Mouse (Mus musculus) forebrain, embryonic 11.5 days (tissue): Measurements from ENCODE around the gene Psma6. TPM values are rescaled to one million over a fixed set of nuclear protein-coding genes. Genes with fewer than 3 reads are reported as not detected.
A peak's percentile ranks its signal among the peaks of the same experiment; 100 is the strongest.
"Not testable (repeated sequence)": the region's sequence is repeated elsewhere in the genome, so short reads cannot be mapped to it uniquely, and the experiment has no call there.

Experiments
- ATAC-seq: fragments of 200-750 bp; cut with Nextera tagmentation; replicated peaks from 2 replicates; pipeline ENCODE4 v1.8.0; 2017; ENCODE audit warnings: moderate TSS enrichment; ENCODE audit not compliant: low FRiP score
- DNase-seq: peaks from one replicate; pipeline ENCODE4 v3.0.0-alpha.2; 2017; ENCODE audit warnings: low spot score
- H3K27ac ChIP-seq: fragments of 300-500 bp; sonication (generic); 2 replicates; pipeline ENCODE4 v1.5.1; 2014; ENCODE audit warnings: low read depth, low read length
- H3K27me3 ChIP-seq: fragments of 300-500 bp; sonication (generic); 2 replicates; pipeline ENCODE4 v1.6.1; 2014; ENCODE audit warnings: mild to moderate bottlenecking, low read length, mixed read lengths; ENCODE audit not compliant: control insufficient read depth, insufficient read depth
- H3K36me3 ChIP-seq: fragments of 300-500 bp; sonication (generic); 2 replicates; pipeline ENCODE4 v1.6.1; 2014; ENCODE audit warnings: mild to moderate bottlenecking, low read length, moderate library complexity, mixed read lengths; ENCODE audit not compliant: control insufficient read depth, insufficient read depth
- H3K4me1 ChIP-seq: fragments of 300-500 bp; sonication (generic); replicated peaks from 2 replicates; pipeline ENCODE4 v1.6.1; 2014; ENCODE audit warnings: low read length, mixed read lengths; ENCODE audit not compliant: control insufficient read depth, insufficient read depth
- H3K4me2 ChIP-seq: fragments of 300-500 bp; sonication (generic); 2 replicates; pipeline ENCODE4 v1.6.1; 2014; ENCODE audit warnings: low read depth, mild to moderate bottlenecking, low read length, moderate library complexity, mixed read lengths; ENCODE audit not compliant: severe bottlenecking
- H3K4me3 ChIP-seq: fragments of 300-500 bp; sonication (generic); 2 replicates; pipeline ENCODE4 v1.5.1; 2014; ENCODE audit warnings: low read depth, low read length
- H3K9ac ChIP-seq: fragments of 300-500 bp; sonication (generic); 2 replicates; pipeline ENCODE4 v1.6.1; 2014; ENCODE audit warnings: low read length
- H3K9me3 ChIP-seq: fragments of 300-500 bp; sonication (generic); 2 replicates; pipeline ENCODE4 v1.6.1; 2016; ENCODE audit warnings: low read length, mixed read lengths; ENCODE audit not compliant: control insufficient read depth
- WGBS: fragments of 180-500 bp; shearing (Covaris S2); extraction: QIAGEN DNeasy Blood & Tissue Kit; methylation state at CpG from one replicate; pipeline ENCODE4 v1.1.7; 2014; 5-methylcytosine and 5-hydroxymethylcytosine counted together
- polyA plus RNA-seq: library from polyadenylated mRNA; unstranded; fragments of >200 nt; fragmentation: Nextera tagmentation; extraction: Ambion mirVana; gene quantifications from 2 replicates; pipeline ENCODE4 v1.2.1, GENCODE M21; 2014

The Psma6 gene
- polyA plus RNA-seq, 1 experiment from 2014 or later, result 425 TPM

- no peaks in the 10 kb centered on the region for H3K27me3 ChIP-seq
- 0 out of 2 replicates have a peak, but pooled peaks cover 2% of the 10 kb centered on the region for H3K4me1 ChIP-seq
- H3K36me3 ChIP-seq, result no peaks in the 10 kb centered on the region
- H3K27ac ChIP-seq, result no peak overlapping the region
- ATAC-seq (no peak), DNase-seq (no peak)
- no peak overlapping the region for H3K9ac ChIP-seq
- H3K4me2 ChIP-seq, result no peak overlapping the region
- no peak overlapping the region for H3K4me3 ChIP-seq
- WGBS, result 71% methylated on average over 11 of the region's 11 CpGs
- no peaks in the 10 kb centered on the region for H3K9me3 ChIP-seq
Observed at GRCm38 (mm10) chr12:55387788-55388465, 3.9 kb downstream of the Psma6 start.

DNA sequence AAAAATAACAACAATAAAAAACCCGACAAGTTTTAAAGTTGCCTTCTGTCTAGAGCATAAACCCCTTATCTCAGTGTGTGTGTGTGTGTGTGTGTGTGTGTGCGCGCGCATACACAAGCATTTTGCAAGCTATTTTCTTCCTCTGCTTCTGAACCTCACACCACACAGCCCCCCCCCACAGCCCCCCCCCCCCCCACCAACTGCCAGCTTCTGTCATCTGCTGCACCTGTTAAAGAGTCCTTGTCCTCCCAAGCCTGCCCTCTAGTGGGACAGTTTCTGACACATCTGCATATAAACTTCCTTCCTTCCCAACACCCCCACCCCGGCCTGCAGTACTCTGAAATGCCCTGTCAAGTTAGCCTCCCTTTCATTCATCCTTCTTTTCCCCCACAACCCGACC lies 4.5 kb downstream of the Psma6 start:
- Histone ChIP-seq H3K9ac (no peak overlapping the region), H3K4me3 (no peak overlapping the region), H3K27ac (no peak overlapping the region), H3K4me1 (0 out of 2 replicates have a peak, but pooled peaks cover 2% of the 10 kb centered on the region), H3K4me2 (no peak overlapping the region), H3K9me3 (no peaks in the 10 kb centered on the region), H3K36me3 (no peaks in the 10 kb centered on the region), H3K27me3 (no peaks in the 10 kb centered on the region)
- 64% methylated on average over 6 of the region's 6 CpGs for WGBS
- no peak for DNase-seq
- no peak for ATAC-seq

DNA sequence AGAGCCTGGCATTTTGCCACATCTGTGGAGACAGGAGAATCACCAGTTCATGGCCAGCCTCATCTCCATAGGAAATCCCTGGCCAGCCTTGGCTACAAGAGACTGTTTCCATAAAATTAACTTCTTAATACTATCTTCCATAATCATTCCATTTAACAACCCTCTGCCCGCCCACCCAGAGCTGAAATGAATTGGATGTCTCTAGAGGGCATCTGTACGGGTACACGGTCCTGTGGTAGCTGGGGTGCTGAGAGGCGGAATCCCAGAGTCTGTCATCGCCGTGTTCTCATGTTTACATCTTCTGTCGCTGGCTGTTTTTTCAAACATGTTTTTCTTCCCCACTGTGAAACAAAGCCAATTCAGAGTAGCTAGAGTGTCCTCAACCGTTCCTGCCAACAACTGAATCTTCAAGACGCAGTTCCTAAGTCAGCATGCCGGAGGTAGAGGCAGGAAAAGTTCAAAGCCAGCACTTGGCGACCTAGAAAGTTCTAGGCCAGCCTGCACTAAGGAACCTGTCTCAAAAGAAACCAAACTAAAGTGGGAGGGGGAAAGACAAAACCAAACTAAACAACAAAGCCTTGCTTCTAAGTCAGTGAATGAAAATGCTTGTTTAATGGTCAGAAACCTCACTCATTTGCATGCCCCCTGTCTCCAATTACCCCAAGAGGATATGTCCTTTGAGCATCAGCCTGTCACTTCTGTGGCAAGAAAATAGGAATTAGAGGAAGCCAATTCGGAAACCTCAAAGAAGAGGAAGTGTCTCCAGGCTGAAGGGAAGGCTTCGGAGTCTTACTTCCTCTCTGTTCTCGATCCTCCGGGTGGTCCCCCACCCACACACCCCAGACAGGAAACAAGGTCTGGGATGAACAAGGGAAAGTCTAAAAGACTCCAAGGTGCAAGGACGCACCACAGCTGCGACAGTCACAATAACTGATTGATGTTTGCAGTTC lies 5.4 kb downstream of the Psma6 start:
- Histone ChIP-seq H3K4me2 (no peak overlapping the region), H3K27me3 (no peaks in the 10 kb centered on the region), H3K9me3 (no peaks in the 10 kb centered on the region), H3K36me3 (no peaks in the 10 kb centered on the region), H3K4me1 (0 out of 2 replicates have a peak, but pooled peaks cover 2% of the 10 kb centered on the region), H3K9ac (no peak overlapping the region), H3K4me3 (no peak overlapping the region), H3K27ac (no peak overlapping the region)
- WGBS, result 83% methylated on average over 17 of the region's 17 CpGs
- no peak for DNase-seq
- ATAC-seq, result no peak

DNA sequence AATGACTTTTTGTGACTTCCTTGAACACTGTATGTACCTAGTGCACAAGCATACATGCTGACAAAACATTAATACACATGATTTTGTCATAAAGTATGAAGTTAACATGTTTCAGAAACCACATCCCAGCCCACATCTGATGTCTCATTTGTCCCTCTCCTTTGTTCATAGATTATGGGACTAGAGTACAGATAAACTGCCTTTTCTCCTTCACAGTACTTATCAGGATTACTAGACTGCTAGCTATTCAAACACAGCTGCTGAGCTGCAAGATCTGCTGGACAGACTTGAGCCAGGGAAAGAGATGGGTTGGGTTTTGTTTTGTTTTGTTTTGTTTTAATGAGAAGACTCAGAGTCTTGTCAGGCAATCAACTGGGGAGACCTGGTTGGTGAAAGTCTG lies 8.1 kb downstream of the Psma6 start:
- H3K4me1 ChIP-seq, result no peaks in the 10 kb centered on the region
- H3K36me3 ChIP-seq, result no peaks in the 10 kb centered on the region
- no peak overlapping the region for H3K27ac ChIP-seq
- no peak overlapping the region for H3K9ac ChIP-seq
- ATAC-seq (no peak), DNase-seq (no peak)
- H3K4me2 ChIP-seq, result no peak overlapping the region
- H3K4me3 ChIP-seq, result no peak overlapping the region
- H3K9me3 ChIP-seq, result no peaks in the 10 kb centered on the region
- no peaks in the 10 kb centered on the region for H3K27me3 ChIP-seq

GRCm38 (mm10) chr12:55392733-55393577 lies 8.9 kb downstream of the Psma6 start:
- ATAC-seq, result no peak
- Histone ChIP-seq H3K36me3 (no peaks in the 10 kb centered on the region), H3K4me1 (no peaks in the 10 kb centered on the region), H3K4me3 (no peak overlapping the region), H3K27ac (no peak overlapping the region), H3K9ac (no peak overlapping the region), H3K27me3 (no peaks in the 10 kb centered on the region), H3K4me2 (no peak overlapping the region), H3K9me3 (no peaks in the 10 kb centered on the region)
- no peak for DNase-seq
- 87% methylated on average over 11 of the region's 11 CpGs for WGBS

- WGBS, result 92% methylated on average over 14 of the region's 14 CpGs
Observed at GRCm38 (mm10) chr12:55395601-55396000, 11.6 kb downstream of the Psma6 start.

GRCm38 (mm10) chr12:55396536-55396935 lies 12.5 kb downstream of the Psma6 start:
- Histone ChIP-seq H3K27me3 (no peaks in the 10 kb centered on the region), H3K27ac (no peak overlapping the region), H3K4me1 (peaks cover 8% of the 10 kb centered on the region; the same call in 1 of the 2 replicates), H3K9me3 (no peaks in the 10 kb centered on the region), H3K4me2 (no peak overlapping the region), H3K9ac (no peak overlapping the region), H3K4me3 (no peak overlapping the region), H3K36me3 (no peaks in the 10 kb centered on the region)
- 94% methylated on average over 4 of the region's 4 CpGs for WGBS
- ATAC-seq (no peak), DNase-seq (no peak)

More at GRCm38 (mm10) chr12:55395601-55396000, 11.6 kb downstream of the Psma6 start:
- not testable (repeated sequence) for H3K9ac ChIP-seq, H3K4me2 ChIP-seq, H3K27ac ChIP-seq, H3K4me1 ChIP-seq, H3K4me3 ChIP-seq, H3K36me3 ChIP-seq, H3K9me3 ChIP-seq, DNase-seq, H3K27me3 ChIP-seq, ATAC-seq

DNA sequence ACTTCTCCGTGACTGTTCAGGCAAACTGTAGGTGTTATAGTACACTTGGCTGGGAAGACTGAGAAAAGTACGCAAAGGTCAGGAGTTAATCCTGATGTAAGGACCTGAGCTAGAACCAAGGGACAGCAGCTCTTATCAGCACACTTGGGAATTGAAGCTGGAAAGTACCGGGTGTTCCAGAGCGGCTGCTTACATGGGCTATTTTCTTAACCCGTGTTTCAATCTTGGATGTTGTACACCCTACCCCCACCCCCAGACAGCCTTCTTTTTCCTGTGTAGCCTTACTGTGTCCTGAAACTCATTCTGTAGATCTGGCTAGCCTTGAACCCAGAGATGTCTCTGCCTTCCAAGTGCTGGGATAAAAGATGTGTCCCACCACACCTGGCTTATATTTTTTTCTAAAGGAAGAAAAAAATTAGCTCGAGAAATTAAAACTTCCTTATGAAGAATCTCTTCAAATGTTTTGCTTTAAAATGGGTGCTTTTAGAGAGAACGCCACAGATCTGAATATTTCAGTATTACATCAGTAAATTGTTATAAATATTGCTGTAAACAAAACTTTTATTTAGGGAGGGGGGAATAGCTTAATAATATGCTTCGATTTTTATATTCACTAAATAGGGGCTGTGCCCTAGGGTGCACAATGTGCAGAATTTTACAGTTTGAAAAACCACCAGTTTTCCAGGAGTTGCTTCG lies 13.7 kb downstream of the Psma6 start:
- no peaks in the 10 kb centered on the region for H3K9me3 ChIP-seq
- DNase-seq (no peak), ATAC-seq (no peak)
- no peaks in the 10 kb centered on the region for H3K36me3 ChIP-seq
- no peaks in the 10 kb centered on the region for H3K27me3 ChIP-seq
- peak overlapping the region; percentile 75 for H3K27ac ChIP-seq
- H3K4me3 ChIP-seq, result peak overlapping the region; percentile 96
- H3K4me2 ChIP-seq, result peak overlapping the region; percentile 97
- peak overlapping the region; percentile 91 for H3K9ac ChIP-seq
- peaks cover 8% of the 10 kb centered on the region; the same call in 1 of the 2 replicates for H3K4me1 ChIP-seq
- WGBS, result 74% methylated on average over 9 of the region's 9 CpGs
